Mouse (Mus musculus): ENCODE measurements around the gene Zfp830. TPM values are rescaled to one million over a fixed set of nuclear protein-coding genes. Genes with fewer than 3 reads are reported as not detected.

Gene Zfp830
- polyA plus RNA-seq (2017; shearing (Covaris generic)) = 33.1 TPM

DNA sequence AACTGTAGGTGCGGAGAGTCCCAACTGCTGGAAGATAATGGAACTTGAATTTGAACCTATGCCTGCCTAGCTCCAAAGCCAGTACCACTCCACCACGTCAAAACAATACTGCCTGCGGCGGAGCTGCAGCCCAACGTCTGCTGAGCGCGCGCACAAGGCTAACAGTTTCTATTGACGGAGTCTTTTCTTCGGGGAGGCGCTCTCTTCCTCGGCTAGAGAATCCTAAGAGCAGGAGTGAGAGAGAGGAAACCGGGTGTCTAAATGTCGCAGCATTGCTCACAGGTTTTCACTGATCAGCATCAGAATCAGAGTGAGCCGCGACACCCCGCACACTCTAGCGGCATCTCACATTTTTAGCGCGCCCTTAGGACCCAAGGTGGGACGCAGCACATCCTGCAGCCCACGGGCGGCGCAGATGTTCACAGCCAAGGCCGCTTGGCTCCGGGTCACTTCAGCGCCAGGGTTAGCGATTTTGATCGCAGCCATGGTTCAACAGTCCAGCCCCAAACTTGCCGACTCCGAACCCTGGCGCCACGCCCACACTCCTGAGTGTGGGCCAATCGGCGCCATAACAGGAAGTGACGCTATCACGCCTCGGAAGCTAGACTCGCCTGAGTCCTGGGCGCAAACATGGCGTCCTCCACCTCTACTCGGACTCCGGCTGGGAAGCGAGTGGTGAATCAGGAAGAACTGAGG, at the start of gene Zfp830, which contains the start of gene Cct6b:
Zfp830 (plus strand) TSS at position 604 of the 696 bp plus-strand sequence.
Cct6b (minus strand) TSS at position 580 of the 696 bp plus-strand sequence.

DNA sequence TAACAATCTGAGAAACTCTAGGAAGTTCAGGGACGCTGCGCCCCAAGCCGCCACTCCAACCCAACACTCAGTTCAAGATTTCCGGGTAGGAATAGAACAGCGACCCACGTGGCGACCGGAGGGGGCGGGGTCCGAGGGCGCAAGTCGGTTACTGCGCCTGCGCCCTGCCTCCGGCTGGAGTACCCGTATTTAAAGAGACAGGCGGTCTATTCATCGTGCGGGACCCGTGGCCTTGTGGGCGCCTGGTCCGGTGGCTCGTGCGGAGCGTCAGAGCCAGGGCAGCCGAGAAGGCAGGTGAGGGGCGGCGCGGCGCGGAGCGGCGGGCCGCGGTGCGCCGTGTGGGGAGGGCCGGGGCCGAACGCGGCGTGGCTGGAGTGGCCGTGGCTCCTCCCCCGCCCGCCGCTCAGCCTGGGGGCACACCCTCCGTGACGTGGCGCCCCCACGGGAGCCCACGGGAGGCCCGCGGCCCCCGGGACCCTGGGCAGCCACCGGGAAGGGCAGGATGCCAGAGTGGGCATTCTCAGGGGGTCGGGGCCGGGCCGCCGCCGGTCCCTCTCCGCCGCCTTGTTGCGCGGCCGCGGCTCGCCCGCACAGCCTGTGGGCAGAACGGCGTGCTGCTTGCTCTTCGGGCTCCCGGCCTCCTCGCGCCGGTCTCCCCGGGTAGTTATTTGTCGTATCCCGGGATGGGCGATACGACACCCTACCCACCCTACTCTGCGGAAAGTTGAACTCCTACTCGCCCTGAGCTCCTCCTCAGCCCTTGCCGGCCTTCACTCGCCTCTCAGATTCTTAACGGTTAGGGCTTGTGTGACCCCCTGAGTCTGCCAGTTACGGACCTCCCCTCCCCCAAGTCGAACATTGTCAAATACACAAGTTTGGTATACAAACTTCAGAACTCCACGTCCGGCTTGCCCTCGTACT, 17.1 kb downstream of the Zfp830 start, which contains the start of gene Lig3:
Lig3 (plus strand) TSS at position 126 of the 921 bp plus-strand sequence.

Other genes with a start within 250 kb of the Zfp830 start
- gene Cct6b, start within 50 bp of the Zfp830 start, polyA plus RNA-seq (2017; shearing (Covaris generic)) = 0.19 TPM
- 32.3 TPM for gene Lig3, start 16.8 kb downstream of the Zfp830 start, polyA plus RNA-seq (2017; shearing (Covaris generic))
- gene Rffl, start 106.9 kb downstream of the Zfp830 start, polyA plus RNA-seq (2017; shearing (Covaris generic)) = 20.4 TPM
- gene Rad51d, start 126.3 kb downstream of the Zfp830 start, polyA plus RNA-seq (2017; shearing (Covaris generic)) = 30.1 TPM
- not detected for gene Fndc8, start 127.8 kb downstream of the Zfp830 start, polyA plus RNA-seq (2017; shearing (Covaris generic))
- 44.1 TPM for gene Nle1, start 144.1 kb downstream of the Zfp830 start, polyA plus RNA-seq (2017; shearing (Covaris generic))
- gene Unc45b, start 146.2 kb downstream of the Zfp830 start, polyA plus RNA-seq (2017; shearing (Covaris generic)) = 0.05 TPM
- gene Slfn5, start 187.0 kb downstream of the Zfp830 start, polyA plus RNA-seq (2017; shearing (Covaris generic)) = 46.8 TPM
- gene Slfn9, start 227.5 kb downstream of the Zfp830 start, polyA plus RNA-seq (2017; shearing (Covaris generic)) = 14.0 TPM